In the genomic region with DNA sequence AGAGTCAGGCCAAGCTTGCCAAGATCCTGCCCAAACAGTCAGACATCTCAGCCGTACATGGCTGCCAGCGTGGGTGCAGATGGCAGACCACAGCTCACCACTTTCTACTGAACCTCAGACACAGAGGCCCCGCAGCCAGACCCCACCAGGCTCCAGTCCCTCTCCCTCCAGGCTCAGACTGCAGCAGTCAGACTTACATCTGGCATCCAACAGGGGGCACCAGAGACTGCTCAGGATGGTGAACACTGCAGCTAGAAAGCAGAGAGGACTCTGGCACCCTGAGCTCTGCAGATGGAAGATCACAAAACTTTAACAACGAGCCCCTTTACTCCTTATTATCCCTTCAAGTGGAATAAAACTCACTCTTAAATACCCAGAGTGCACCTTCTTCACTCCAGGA, we compare ENCODE assay signal across 8 mouse cellular contexts. TPM values are rescaled to one million over a fixed set of nuclear protein-coding genes. Genes with fewer than 3 reads are reported as not detected.
A peak's percentile ranks its signal among the peaks of the same experiment; 100 is the strongest.
DNase-seq lines count a peak whose midpoint lies in the region; ATAC-seq and TF ChIP-seq lines count a peak whose summit lies in the region.

No protein-coding gene starts in this region.

- 30% methylated on average over 4 of the region's 4 CpGs for WGBS in liver, adult 2 months
- 20% methylated on average over 4 of the region's 4 CpGs for whole genome bisulfite sequencing in liver, embryonic 12.5 days (ENCODE audit: insufficient replicate concordance)
- 25% methylated on average over 4 of the region's 4 CpGs for WGBS in midbrain, postnatal 0 days

- no peaks in the 10 kb centered on the region for H3K9me3 ChIP-seq in liver, embryonic 12.5 days (replicated peaks)
- no peaks in the 10 kb centered on the region for H3K9me3 ChIP-seq in midbrain, postnatal 0 days (ENCODE audit: low read length)

- no peaks in the 10 kb centered on the region for H3K36me3 ChIP-seq in liver, adult 2 months (ENCODE audit: control insufficient read depth, insufficient read depth, low read length)
- no peaks in the 10 kb centered on the region for H3K36me3 ChIP-seq in liver, embryonic 12.5 days
- H3K36me3 ChIP-seq in midbrain, postnatal 0 days (ENCODE audit: insufficient read depth, low read length), result no peaks in the 10 kb centered on the region

- H3K9ac ChIP-seq in liver, adult 2 months (ENCODE audit: low read depth, low read length), result no peak overlapping the region
- no peak overlapping the region for H3K9ac ChIP-seq in liver, embryonic 12.5 days
- no peak overlapping the region for H3K9ac ChIP-seq in midbrain, postnatal 0 days (replicated peaks; ENCODE audit: low read length, poor library complexity, severe bottlenecking)

- no peak for ATAC-seq in liver, embryonic 12.5 days
- peak; percentile 65; the same call in 1 of the 2 replicates for ATAC-seq in midbrain, postnatal 0 days (ENCODE audit: low FRiP score)

- H3K27me3 ChIP-seq in liver, adult 2 months (ENCODE audit: control insufficient read depth, insufficient read depth, low read length), result no peaks in the 10 kb centered on the region
- H3K27me3 ChIP-seq in liver, embryonic 12.5 days (replicated peaks), result peaks cover 7% of the 10 kb centered on the region; the same call in 1 of the 2 replicates
- H3K27me3 ChIP-seq in midbrain, postnatal 0 days (ENCODE audit: insufficient read depth, low read length), result no peaks in the 10 kb centered on the region

- no peaks in the 10 kb centered on the region for H3K4me1 ChIP-seq in liver, adult 2 months (ENCODE audit: control insufficient read depth, insufficient read depth, low read length)
- H3K4me1 ChIP-seq in liver, embryonic 12.5 days, result no peaks in the 10 kb centered on the region
- H3K4me1 ChIP-seq in midbrain, postnatal 0 days (ENCODE audit: insufficient read depth, low read length), result no peaks in the 10 kb centered on the region

- peak; percentile 43 for DNase-seq in liver, adult 2 months (ENCODE audit: extremely low read depth, low read depth, low spot score)
- peak; percentile 86 to 90 for DNase-seq in cerebellum, postnatal 14 days
- DNase-seq in frontal cortex, postnatal 25 days (ENCODE audit: low spot score in 2 of 2), result peak; percentile 57 to 59
- DNase-seq in kidney, adult 18-20 months, result peak; percentile 48
- peak; percentile 76 to 78 for DNase-seq in left cerebral cortex, postnatal 25 days (ENCODE audit: low spot score in 2 of 2)
- peak; percentile 85 for DNase-seq in midbrain, postnatal 0 days (ENCODE audit: low spot score)
- DNase-seq in testis, postnatal 10 days (ENCODE audit: low spot score), result peak; percentile 89

- no peak overlapping the region for H3K4me3 ChIP-seq in liver, adult 2 months (ENCODE audit: insufficient read depth, low read depth, low read length)
- no peak overlapping the region for H3K4me3 ChIP-seq in liver, embryonic 12.5 days
- H3K4me3 ChIP-seq in midbrain, postnatal 0 days (ENCODE audit: low read depth, low read length), result no peak overlapping the region

- no peaks in the 10 kb centered on the region for H3K79me2 ChIP-seq in liver, adult 2 months (ENCODE audit: control insufficient read depth, insufficient read depth, low read length)

- no peak overlapping the region for H3K27ac ChIP-seq in liver, adult 2 months (replicated peaks; ENCODE audit: insufficient read depth, low read depth, low read length)
- no peak overlapping the region for H3K27ac ChIP-seq in liver, embryonic 12.5 days
- H3K27ac ChIP-seq in midbrain, postnatal 0 days (ENCODE audit: low read depth, low read length), result no peak overlapping the region

- peak; percentile 86 for TF ChIP-seq CTCF in liver, adult 2 months (IDR thresholded peaks at IDR 0.05; ENCODE audit: low read depth, low read length)
- peak; percentile 91 for TF ChIP-seq CTCF in midbrain, postnatal 0 days (IDR thresholded peaks at IDR 0.05)

- no peak overlapping the region for H3K4me2 ChIP-seq in liver, embryonic 12.5 days
- no peak overlapping the region for H3K4me2 ChIP-seq in midbrain, postnatal 0 days (ENCODE audit: low read depth, low read length, poor library complexity, severe bottlenecking)

- intact Hi-C loops in left cerebral cortex, postnatal 25 days (cut with DNase I), result loop anchor here (1.0 to 5.0 kb wide), 3 partner anchors 164 to 317 kb away; no protein-coding TSS in a partner anchor

- TF ChIP-seq POLR2A in liver, adult 2 months (IDR thresholded peaks at IDR 0.05; ENCODE audit: extremely low read depth, insufficient read depth, low read length), result no peak

RNA-seq across cellular contexts. Expression of a gene that starts 44.3 kb away (rescaled TPM):
- total RNA-seq in liver, adult 2 months (2014; rRNA removed), result 43.2 and 44.7 TPM in 2 replicates
- polyA plus RNA-seq in liver, adult 2 months (2012; rRNA removed), result 22.6 and 24.7 TPM in 2 replicates
- 63.8 and 66.1 TPM in 2 replicates for polyA plus RNA-seq in liver, embryonic 12.5 days (2016; fragmentation: Nextera tagmentation; extraction: Ambion mirVana)
- total RNA-seq in left cerebral cortex, postnatal 25 days (2021), result 10 to 100 TPM; 26.9 to 27.7 TPM
- 60.6 and 70.2 TPM in 2 replicates for total RNA-seq in midbrain, postnatal 0 days (2014; rRNA removed)
- 46.3 and 47.7 TPM in 2 replicates for polyA plus RNA-seq in midbrain, postnatal 0 days (2015; fragmentation: Nextera tagmentation; extraction: Ambion mirVana)
